Mouse (Mus musculus) intestine, postnatal 0 days (tissue): ENCODE data around the gene Fcor. TPM values are rescaled to one million over a fixed set of nuclear protein-coding genes. Genes with fewer than 3 reads are reported as not detected.

Source experiments
- ATAC-seq: fragments of 200-750 bp; cut with Nextera tagmentation; 2 replicates; pipeline ENCODE4 v1.8.0; 2017; ENCODE audit warnings: mild to moderate bottlenecking, moderate TSS enrichment, moderate library complexity
- H3K27ac ChIP-seq: fragments of 300-500 bp; sonication (generic); 2 replicates; pipeline ENCODE4 v1.5.1; 2014; ENCODE audit warnings: mild to moderate bottlenecking, low read depth, low read length, moderate library complexity
- H3K27me3 ChIP-seq: fragments of 300-500 bp; sonication (generic); replicated peaks from 2 replicates; pipeline ENCODE4 v1.6.1; 2014; ENCODE audit warnings: low read length, mixed read lengths; ENCODE audit not compliant: control insufficient read depth, insufficient read depth
- H3K36me3 ChIP-seq: fragments of 300-500 bp; sonication (generic); 2 replicates; pipeline ENCODE4 v1.6.1; 2014; ENCODE audit warnings: mild to moderate bottlenecking, moderate library complexity; ENCODE audit not compliant: control insufficient read depth, insufficient read depth
- H3K4me1 ChIP-seq: fragments of 300-500 bp; sonication (generic); replicated peaks from 2 replicates; pipeline ENCODE4 v1.6.1; 2014; ENCODE audit warnings: antibody characterized with exemption, low read length, mixed read lengths; ENCODE audit not compliant: control insufficient read depth, insufficient read depth
- H3K4me2 ChIP-seq: fragments of 300-500 bp; sonication (generic); replicated peaks from 2 replicates; pipeline ENCODE4 v1.6.1; 2014; ENCODE audit warnings: low read depth, mild to moderate bottlenecking, moderate library complexity
- H3K4me3 ChIP-seq: fragments of 300-500 bp; sonication (generic); 2 replicates; pipeline ENCODE4 v1.5.1; 2014; ENCODE audit warnings: low read depth, low read length
- H3K9ac ChIP-seq: fragments of 300-500 bp; sonication (generic); 2 replicates; pipeline ENCODE4 v1.6.1; 2014; ENCODE audit warnings: mild to moderate bottlenecking, low read depth, low read length
- H3K9me3 ChIP-seq: fragments of 300-500 bp; sonication (generic); 2 replicates; pipeline ENCODE4 v1.6.1; 2016; ENCODE audit warnings: mixed run types; ENCODE audit not compliant: control insufficient read depth
- CTCF ChIP-seq: sonication (generic); IDR thresholded peaks from 2 replicates; pipeline ENCODE4 v1.5.1; 2016; ENCODE audit warnings: low read depth, mild to moderate bottlenecking, control low read depth, antibody characterized with exemption, moderate library complexity
- whole genome bisulfite sequencing: fragments of 180-500 bp; shearing (Covaris S2); extraction: QIAGEN DNeasy Blood & Tissue Kit; methylation state at CpG from one replicate; pipeline ENCODE4 v1.1.7; 2014; 5-methylcytosine and 5-hydroxymethylcytosine counted together
- polyA plus RNA-seq: library from polyadenylated mRNA; unstranded; fragments of >200 nt; fragmentation: Nextera tagmentation; extraction: Ambion mirVana; gene quantifications from 2 replicates; pipeline ENCODE4 v1.2.1, GENCODE M21; 2015

The Fcor gene
- polyA plus RNA-seq, 1 experiment from 2014 or later, result 2.8 TPM

GRCm38 (mm10) chr8:3684530-3684929 is 12.4 kb upstream of the Fcor start:
- Histone ChIP-seq H3K4me2 (no peak overlapping the region), H3K36me3 (peaks cover 23% of the 10 kb centered on the region; the same call in 1 of the 2 replicates), H3K27me3 (no peaks in the 10 kb centered on the region), H3K4me1 (no peaks in the 10 kb centered on the region), H3K9ac (no peak overlapping the region), H3K4me3 (no peak overlapping the region), H3K9me3 (no peaks in the 10 kb centered on the region), H3K27ac (no peak overlapping the region)
- ATAC-seq, result peak; percentile 15; the same call in 1 of the 2 replicates
- no peak for TF ChIP-seq CTCF

GRCm38 (mm10) chr8:3683408-3684176 is 11.4 kb upstream of the Fcor start:
- no peak overlapping the region for H3K4me3 ChIP-seq
- H3K4me2 ChIP-seq, result no peak overlapping the region
- WGBS, result 73% methylated on average over 6 of the region's 6 CpGs
- no peak overlapping the region for H3K27ac ChIP-seq
- TF ChIP-seq CTCF, result no peak
- H3K4me1 ChIP-seq, result no peaks in the 10 kb centered on the region
- H3K36me3 ChIP-seq, result peaks cover 32% of the 10 kb centered on the region
- no peaks in the 10 kb centered on the region for H3K27me3 ChIP-seq
- ATAC-seq, result no peak
- H3K9ac ChIP-seq, result no peak overlapping the region
- no peaks in the 10 kb centered on the region for H3K9me3 ChIP-seq

DNA sequence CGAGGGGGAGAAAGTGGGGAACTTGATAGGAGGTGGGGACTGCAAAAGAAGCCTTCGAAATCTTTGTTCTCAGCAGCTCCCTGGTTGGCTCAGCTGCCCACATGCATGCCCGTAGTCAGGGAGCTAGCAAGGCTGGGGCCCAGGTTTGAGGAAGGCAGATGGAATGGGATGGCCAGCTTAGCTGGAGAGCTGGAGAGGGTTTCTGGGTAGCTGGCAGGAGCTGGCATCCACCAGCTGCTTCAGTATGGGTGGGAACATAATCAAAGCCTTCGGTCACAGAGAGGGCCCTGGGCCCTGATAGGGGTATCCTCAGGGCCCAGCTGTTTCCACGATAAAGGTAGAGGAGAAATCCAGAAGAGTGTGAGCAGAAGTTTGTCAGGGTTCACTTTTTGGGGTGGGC is 10.3 kb upstream of the Fcor start:
- TF ChIP-seq CTCF, result no peak
- H3K27me3 ChIP-seq, result no peaks in the 10 kb centered on the region
- H3K9me3 ChIP-seq, result no peaks in the 10 kb centered on the region
- peaks cover 34% of the 10 kb centered on the region for H3K36me3 ChIP-seq
- no peaks in the 10 kb centered on the region for H3K4me1 ChIP-seq
- H3K9ac ChIP-seq, result no peak overlapping the region
- WGBS, result 91% methylated on average over 5 of the region's 5 CpGs
- ATAC-seq, result no peak
- no peak overlapping the region for H3K27ac ChIP-seq
- no peak overlapping the region for H3K4me3 ChIP-seq
- no peak overlapping the region for H3K4me2 ChIP-seq

- Histone ChIP-seq H3K27ac (no peak overlapping the region), H3K27me3 (no peaks in the 10 kb centered on the region), H3K9me3 (no peaks in the 10 kb centered on the region), H3K36me3 (peaks cover 34% of the 10 kb centered on the region), H3K9ac (no peak overlapping the region), H3K4me2 (no peak overlapping the region), H3K4me1 (no peaks in the 10 kb centered on the region), H3K4me3 (no peak overlapping the region)
- 74% methylated on average over 5 of the region's 5 CpGs for WGBS
- TF ChIP-seq CTCF, result no peak
- no peak for ATAC-seq
These were observed 7.5 kb upstream of the Fcor start for GRCm38 (mm10) chr8:3679656-3680055.

DNA sequence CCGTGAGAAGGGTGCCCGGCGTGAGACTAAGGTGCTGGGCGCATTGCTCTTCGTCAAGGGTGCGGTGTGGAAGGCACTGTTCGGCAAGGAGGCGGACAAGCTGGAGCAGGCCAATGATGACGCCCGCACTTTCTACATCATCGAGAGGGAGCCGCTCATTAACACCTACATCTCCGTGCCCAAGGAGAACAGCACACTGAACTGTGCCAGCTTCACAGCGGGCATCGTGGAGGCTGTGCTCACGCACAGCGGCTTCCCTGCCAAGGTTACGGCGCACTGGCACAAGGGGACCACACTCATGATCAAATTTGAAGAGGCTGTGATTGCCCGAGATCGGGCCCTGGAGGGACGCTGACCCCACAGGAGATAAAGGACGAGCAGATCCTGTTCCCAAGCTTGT is 7.1 kb upstream of the Fcor start:
- H3K9ac ChIP-seq, result no peak overlapping the region
- TF ChIP-seq CTCF, result no peak
- no peak overlapping the region for H3K4me3 ChIP-seq
- no peak overlapping the region for H3K27ac ChIP-seq
- no peaks in the 10 kb centered on the region for H3K27me3 ChIP-seq
- 97% methylated on average over 23 of the region's 23 CpGs for WGBS
- H3K36me3 ChIP-seq, result peaks cover 34% of the 10 kb centered on the region
- ATAC-seq, result no peak
- H3K4me1 ChIP-seq, result no peaks in the 10 kb centered on the region
- H3K4me2 ChIP-seq, result no peak overlapping the region
- no peaks in the 10 kb centered on the region for H3K9me3 ChIP-seq

GRCm38 (mm10) chr8:3678831-3679230 is 6.7 kb upstream of the Fcor start:
- Histone ChIP-seq H3K4me2 (no peak overlapping the region), H3K4me3 (no peak overlapping the region), H3K9ac (no peak overlapping the region), H3K9me3 (no peaks in the 10 kb centered on the region), H3K27ac (no peak overlapping the region), H3K4me1 (no peaks in the 10 kb centered on the region), H3K36me3 (peaks cover 34% of the 10 kb centered on the region), H3K27me3 (no peaks in the 10 kb centered on the region)
- no peak for TF ChIP-seq CTCF
- 97% methylated on average over 23 of the region's 23 CpGs for WGBS
- ATAC-seq, result no peak
